Mouse (Mus musculus) intestine, postnatal 0 days (tissue): ENCODE measurements around the gene Ankrd17. TPM values are rescaled to one million over a fixed set of nuclear protein-coding genes. Genes with fewer than 3 reads are reported as not detected.

Experiments
- ATAC-seq: fragments of 200-750 bp; cut with Nextera tagmentation; 2 replicates; pipeline ENCODE4 v1.8.0; 2017; ENCODE audit warnings: mild to moderate bottlenecking, moderate TSS enrichment, moderate library complexity
- H3K27ac ChIP-seq: fragments of 300-500 bp; sonication (generic); 2 replicates; pipeline ENCODE4 v1.5.1; 2014; ENCODE audit warnings: mild to moderate bottlenecking, low read depth, low read length, moderate library complexity
- H3K27me3 ChIP-seq: fragments of 300-500 bp; sonication (generic); replicated peaks from 2 replicates; pipeline ENCODE4 v1.6.1; 2014; ENCODE audit warnings: low read length, mixed read lengths; ENCODE audit not compliant: control insufficient read depth, insufficient read depth
- H3K36me3 ChIP-seq: fragments of 300-500 bp; sonication (generic); 2 replicates; pipeline ENCODE4 v1.6.1; 2014; ENCODE audit warnings: mild to moderate bottlenecking, moderate library complexity; ENCODE audit not compliant: control insufficient read depth, insufficient read depth
- H3K4me1 ChIP-seq: fragments of 300-500 bp; sonication (generic); replicated peaks from 2 replicates; pipeline ENCODE4 v1.6.1; 2014; ENCODE audit warnings: antibody characterized with exemption, low read length, mixed read lengths; ENCODE audit not compliant: control insufficient read depth, insufficient read depth
- H3K4me2 ChIP-seq: fragments of 300-500 bp; sonication (generic); replicated peaks from 2 replicates; pipeline ENCODE4 v1.6.1; 2014; ENCODE audit warnings: low read depth, mild to moderate bottlenecking, moderate library complexity
- H3K4me3 ChIP-seq: fragments of 300-500 bp; sonication (generic); 2 replicates; pipeline ENCODE4 v1.5.1; 2014; ENCODE audit warnings: low read depth, low read length
- H3K9ac ChIP-seq: fragments of 300-500 bp; sonication (generic); 2 replicates; pipeline ENCODE4 v1.6.1; 2014; ENCODE audit warnings: mild to moderate bottlenecking, low read depth, low read length
- H3K9me3 ChIP-seq: fragments of 300-500 bp; sonication (generic); 2 replicates; pipeline ENCODE4 v1.6.1; 2016; ENCODE audit warnings: mixed run types; ENCODE audit not compliant: control insufficient read depth
- CTCF ChIP-seq: sonication (generic); IDR thresholded peaks from 2 replicates; pipeline ENCODE4 v1.5.1; 2016; ENCODE audit warnings: low read depth, mild to moderate bottlenecking, control low read depth, antibody characterized with exemption, moderate library complexity
- WGBS: fragments of 180-500 bp; shearing (Covaris S2); extraction: QIAGEN DNeasy Blood & Tissue Kit; methylation state at CpG from one replicate; pipeline ENCODE4 v1.1.7; 2014; 5-methylcytosine and 5-hydroxymethylcytosine counted together
- polyA plus RNA-seq: library from polyadenylated mRNA; unstranded; fragments of >200 nt; fragmentation: Nextera tagmentation; extraction: Ambion mirVana; gene quantifications from 2 replicates; pipeline ENCODE4 v1.2.1, GENCODE M21; 2015

Gene Ankrd17
- polyA plus RNA-seq, 1 experiment from 2014 or later, result 19.3 TPM

DNA sequence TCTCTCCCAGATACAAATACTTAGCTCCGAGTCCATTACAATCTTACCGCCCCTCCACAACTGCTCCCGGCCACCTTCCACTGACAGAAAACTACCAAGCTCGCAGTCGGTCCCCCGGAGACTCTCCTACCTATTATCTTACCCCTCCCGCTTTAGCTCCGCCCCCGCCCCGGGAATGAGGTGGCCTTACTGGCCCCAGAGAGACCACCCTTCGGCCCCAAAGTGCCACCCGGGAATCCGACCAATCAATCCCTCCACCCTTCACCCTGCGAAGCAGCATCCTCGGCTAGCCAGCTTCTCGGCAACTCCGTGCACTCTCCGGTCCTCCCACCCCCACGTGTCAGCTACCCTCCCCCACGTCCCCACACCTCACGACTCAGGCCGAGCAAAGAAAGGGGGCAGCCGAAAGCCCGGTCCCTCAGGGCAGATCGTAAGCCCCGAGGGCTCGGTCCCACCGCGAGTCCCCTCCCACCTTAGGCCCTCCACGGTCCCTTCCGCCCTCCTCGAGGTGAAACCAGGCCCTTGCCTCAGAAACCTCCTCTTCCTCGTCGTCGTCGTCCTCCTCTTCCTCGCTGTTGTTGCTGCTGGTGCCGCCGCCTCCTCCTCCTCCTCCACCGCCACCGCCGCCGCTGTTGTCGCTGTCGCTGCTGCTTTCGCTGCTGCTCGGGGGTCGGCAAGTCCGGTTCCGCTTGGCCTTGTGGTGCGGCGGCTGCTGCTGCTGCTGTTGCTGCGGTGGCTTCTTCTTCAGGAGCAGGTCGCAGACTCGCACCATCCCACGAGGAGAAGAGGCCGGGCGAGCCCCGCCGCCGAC lies 1.0 kb downstream of the Ankrd17 start:
- TF ChIP-seq CTCF, result peak; percentile 15; the same call in 1 of the 2 replicates
- peak overlapping the region; percentile 99 for H3K9ac ChIP-seq
- under 1% methylated on average over 53 of the region's 61 CpGs for WGBS
- no peaks in the 10 kb centered on the region; the same call in 1 of the 2 replicates for H3K4me1 ChIP-seq
- H3K9me3 ChIP-seq, result no peaks in the 10 kb centered on the region
- H3K27ac ChIP-seq, result peak overlapping the region; percentile 100
- no peaks in the 10 kb centered on the region for H3K27me3 ChIP-seq
- H3K36me3 ChIP-seq, result no peaks in the 10 kb centered on the region; the same call in 1 of the 2 replicates
- H3K4me2 ChIP-seq, result peak overlapping the region; percentile 80
- peak overlapping the region; percentile 84 for H3K4me3 ChIP-seq
- ATAC-seq, result peak; percentile 19

DNA sequence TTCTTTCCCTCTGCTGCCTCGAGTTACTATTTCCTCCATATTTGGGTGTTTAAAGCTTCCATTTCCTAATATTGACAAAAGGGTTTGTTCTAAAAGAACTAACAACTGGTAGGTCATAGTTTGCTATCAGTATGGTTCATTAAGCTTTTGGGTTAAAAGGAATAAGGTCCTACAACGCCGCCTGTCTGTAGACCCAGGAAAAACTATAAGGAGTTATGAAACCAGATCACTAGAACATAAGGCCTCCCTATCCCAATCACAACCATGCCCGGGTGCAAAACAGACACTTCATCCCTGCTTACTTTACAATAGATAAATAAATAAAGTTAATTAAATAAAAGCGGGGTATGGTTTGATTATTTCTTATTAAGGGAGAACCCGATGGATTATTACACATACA lies 1.9 kb downstream of the Ankrd17 start:
- H3K4me1 ChIP-seq, result no peaks in the 10 kb centered on the region; the same call in 1 of the 2 replicates
- peaks cover 4% of the 10 kb centered on the region; the same call in 1 of the 2 replicates for H3K36me3 ChIP-seq
- H3K4me3 ChIP-seq, result peak overlapping the region; percentile 84
- H3K27ac ChIP-seq, result no peak overlapping the region
- H3K27me3 ChIP-seq, result no peaks in the 10 kb centered on the region
- no peak for ATAC-seq
- WGBS, result under 1% methylated on average over 6 of the region's 6 CpGs
- no peaks in the 10 kb centered on the region for H3K9me3 ChIP-seq
- H3K4me2 ChIP-seq, result peak overlapping the region; percentile 80
- peak; percentile 79 for TF ChIP-seq CTCF
- H3K9ac ChIP-seq, result peak overlapping the region; percentile 99; the same call in 1 of the 2 replicates

DNA sequence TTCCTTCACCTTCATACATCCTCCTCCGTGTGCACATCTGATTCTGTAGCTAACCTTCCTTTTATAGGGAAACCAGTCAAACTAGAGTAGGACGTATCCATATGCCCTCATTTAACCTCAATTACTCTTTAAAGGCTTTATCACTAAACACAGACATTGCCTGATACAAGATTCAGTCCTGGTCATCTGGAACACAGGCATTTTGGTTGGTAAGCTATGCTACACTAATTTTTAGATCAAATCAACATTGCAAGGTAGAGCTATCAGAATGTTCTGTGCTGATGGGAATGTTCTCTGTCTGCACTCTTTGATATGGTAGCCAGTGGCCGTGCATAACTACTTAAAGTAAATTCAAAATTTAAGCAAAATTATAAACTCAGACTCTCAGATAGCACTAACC lies 10.6 kb downstream of the Ankrd17 start:
- no peak for TF ChIP-seq CTCF
- Histone ChIP-seq H3K9me3 (no peaks in the 10 kb centered on the region), H3K4me3 (no peak overlapping the region), H3K27me3 (no peaks in the 10 kb centered on the region), H3K27ac (no peak overlapping the region), H3K36me3 (0 out of 2 replicates have a peak, but pooled peaks cover 8% of the 10 kb centered on the region), H3K9ac (no peak overlapping the region), H3K4me1 (no peaks in the 10 kb centered on the region), H3K4me2 (no peak overlapping the region)
- 77% methylated on average over 3 of the region's 3 CpGs for WGBS
- ATAC-seq, result no peak

DNA sequence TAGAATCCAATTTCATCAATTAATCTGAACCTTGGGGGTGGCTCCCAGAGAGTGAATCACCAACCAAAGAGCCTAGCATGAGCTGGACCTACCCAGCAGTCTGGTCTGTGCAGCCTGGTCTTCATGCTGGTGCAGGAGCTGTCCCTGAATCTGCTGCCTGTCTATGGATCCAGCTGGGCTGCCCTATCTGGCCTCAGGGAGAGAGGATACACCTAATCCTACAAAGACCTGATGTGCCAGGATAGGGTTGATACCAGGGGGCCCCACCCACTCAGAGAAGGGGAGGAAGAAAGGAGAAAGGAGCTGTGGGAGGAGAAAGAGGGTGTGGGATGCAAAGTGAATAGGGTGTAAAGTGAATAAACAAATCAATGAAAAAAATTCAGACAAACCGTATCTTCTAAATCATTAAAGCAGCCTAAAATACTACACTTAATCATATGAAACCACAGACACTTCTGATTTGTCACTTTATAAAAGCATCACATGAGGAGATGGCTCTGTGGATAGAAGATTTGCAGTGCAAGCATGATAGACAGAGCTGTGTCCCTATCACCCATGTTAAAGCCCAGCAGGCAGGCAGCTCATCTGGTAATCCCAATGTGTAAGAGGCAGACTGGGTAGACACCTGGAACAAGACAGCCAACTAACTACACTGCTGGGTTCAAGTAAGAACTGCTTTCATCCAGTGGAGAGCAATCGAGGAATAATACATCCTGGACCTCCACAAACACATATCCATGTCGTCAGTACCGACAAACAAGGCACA lies 12.6 kb downstream of the Ankrd17 start:
- no peak overlapping the region for H3K4me3 ChIP-seq
- no peaks in the 10 kb centered on the region for H3K4me1 ChIP-seq
- H3K9ac ChIP-seq, result no peak overlapping the region
- H3K36me3 ChIP-seq, result 0 out of 2 replicates have a peak, but pooled peaks cover 4% of the 10 kb centered on the region
- no peak overlapping the region for H3K4me2 ChIP-seq
- no peak for ATAC-seq
- no peak overlapping the region for H3K27ac ChIP-seq
- WGBS, result 81% methylated on average over 4 of the region's 4 CpGs
- H3K9me3 ChIP-seq, result no peaks in the 10 kb centered on the region
- TF ChIP-seq CTCF, result no peak
- no peaks in the 10 kb centered on the region for H3K27me3 ChIP-seq

DNA sequence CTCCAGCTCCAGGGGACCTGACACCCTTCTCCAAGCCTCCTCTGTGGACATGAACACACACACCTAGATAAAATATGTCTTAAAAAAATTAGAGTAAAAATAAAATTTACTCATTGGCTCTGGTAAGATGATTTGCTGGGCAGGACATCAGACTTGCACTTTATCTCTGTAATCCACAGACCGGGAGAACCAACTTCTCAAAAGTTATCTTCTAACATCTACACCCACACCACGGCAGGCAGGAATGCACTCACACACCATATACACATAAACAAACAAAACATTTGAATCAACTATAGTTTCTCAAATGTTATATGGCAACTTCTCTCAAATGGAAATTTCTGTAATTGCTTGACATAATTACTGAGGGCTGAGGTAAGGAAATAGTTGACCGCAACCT lies 19.5 kb downstream of the Ankrd17 start:
- H3K27ac ChIP-seq, result no peak overlapping the region

DNA sequence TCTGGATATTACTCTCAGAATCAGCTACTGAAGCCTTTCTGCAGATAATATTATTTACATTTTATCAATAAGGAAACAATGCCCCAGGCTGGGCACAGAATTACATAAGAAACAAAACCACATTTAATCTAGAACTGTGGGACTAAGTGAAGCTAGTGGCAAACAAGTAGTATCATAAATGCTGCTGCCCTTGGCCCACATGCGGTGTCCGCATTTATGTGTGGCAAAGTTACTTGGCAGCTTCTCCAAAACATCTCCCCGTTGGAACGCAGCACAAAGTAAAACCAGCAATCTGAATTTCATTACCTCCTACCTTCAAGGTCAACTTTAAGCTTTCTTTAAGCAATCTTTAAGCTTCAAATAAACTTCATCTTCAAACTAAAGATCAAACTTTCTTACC lies 25.5 kb downstream of the Ankrd17 start:
- 52% methylated on average over 4 of the region's 4 CpGs for WGBS
- no peak overlapping the region for H3K27ac ChIP-seq
- no peaks in the 10 kb centered on the region for H3K4me1 ChIP-seq
- no peak for TF ChIP-seq CTCF
- H3K36me3 ChIP-seq, result no peaks in the 10 kb centered on the region
- H3K27me3 ChIP-seq, result no peaks in the 10 kb centered on the region
- no peak overlapping the region for H3K4me2 ChIP-seq
- H3K4me3 ChIP-seq, result no peak overlapping the region
- H3K9ac ChIP-seq, result no peak overlapping the region
- ATAC-seq, result no peak
- no peaks in the 10 kb centered on the region for H3K9me3 ChIP-seq

More for the DNA sequence above, 19.5 kb downstream of the Ankrd17 start:
- H3K36me3 ChIP-seq, result no peaks in the 10 kb centered on the region
- no peak for ATAC-seq
- 89% methylated on average over 3 of the region's 3 CpGs for WGBS
- TF ChIP-seq CTCF, result no peak
- no peaks in the 10 kb centered on the region for H3K27me3 ChIP-seq
- H3K9ac ChIP-seq, result no peak overlapping the region
- H3K4me1 ChIP-seq, result no peaks in the 10 kb centered on the region
- no peak overlapping the region for H3K4me2 ChIP-seq
- H3K4me3 ChIP-seq, result no peak overlapping the region
- H3K9me3 ChIP-seq, result no peaks in the 10 kb centered on the region
